Mouse (Mus musculus) lung, embryonic 16.5 days (tissue): ENCODE results near the gene Cdc34b. TPM values are rescaled to one million over a fixed set of nuclear protein-coding genes. Genes with fewer than 3 reads are reported as not detected.

ENCODE experiments used
- ATAC-seq: fragments of 200-750 bp; cut with Nextera tagmentation; 2 replicates; pipeline ENCODE4 v1.8.0; 2017; ENCODE audit warnings: low read depth, mild to moderate bottlenecking, moderate library complexity
- H3K27ac ChIP-seq: fragments of 300-500 bp; sonication (generic); 2 replicates; pipeline ENCODE4 v1.5.1; 2014; ENCODE audit warnings: mild to moderate bottlenecking, control low read depth, low read length
- H3K27me3 ChIP-seq: fragments of 300-500 bp; sonication (generic); 2 replicates; pipeline ENCODE4 v1.6.1; 2014; ENCODE audit warnings: low read depth, low read length, mixed read lengths; ENCODE audit not compliant: control insufficient read depth, insufficient read depth
- H3K36me3 ChIP-seq: fragments of 300-500 bp; sonication (generic); 2 replicates; pipeline ENCODE4 v1.6.1; 2014; ENCODE audit warnings: low read length; ENCODE audit not compliant: control insufficient read depth, insufficient read depth
- H3K4me1 ChIP-seq: fragments of 300-500 bp; sonication (generic); replicated peaks from 2 replicates; pipeline ENCODE4 v1.6.1; 2014; ENCODE audit warnings: low read length, mixed read lengths; ENCODE audit not compliant: control insufficient read depth, insufficient read depth
- H3K4me2 ChIP-seq: fragments of 300-500 bp; sonication (generic); 2 replicates; pipeline ENCODE4 v1.6.1; 2014; ENCODE audit warnings: low read depth, low read length, control low read depth
- H3K4me3 ChIP-seq: fragments of 300-500 bp; sonication (generic); 2 replicates; pipeline ENCODE4 v1.5.1; 2014; ENCODE audit warnings: mild to moderate bottlenecking, low read length, control low read depth
- H3K9ac ChIP-seq: fragments of 300-500 bp; sonication (generic); 2 replicates; pipeline ENCODE4 v1.6.1; 2014; ENCODE audit warnings: low read length, control low read depth
- H3K9me3 ChIP-seq: fragments of 300-500 bp; sonication (generic); 2 replicates; pipeline ENCODE4 v1.6.1; 2016; ENCODE audit warnings: low read length; ENCODE audit not compliant: control insufficient read depth
- WGBS: fragments of 180-500 bp; shearing (Covaris S2); extraction: QIAGEN DNeasy Blood & Tissue Kit; methylation state at CpG from one replicate; pipeline ENCODE4 v1.1.7; 2014; 5-methylcytosine and 5-hydroxymethylcytosine counted together
- polyA plus RNA-seq: library from polyadenylated mRNA; unstranded; fragments of >200 nt; fragmentation: Nextera tagmentation; extraction: Ambion mirVana; gene quantifications from 2 replicates; pipeline ENCODE4 v1.2.1, GENCODE M21; 2015

Gene Cdc34b
- polyA plus RNA-seq, 1 experiment from 2014 or later, result 0.46 TPM

GRCm38 (mm10) chr11:94762281-94762680, 20.7 kb downstream of the Cdc34b start:
- no peak overlapping the region for H3K27ac ChIP-seq
- 75% methylated on average over 1 of the region's 1 CpGs for WGBS
- H3K4me2 ChIP-seq, result no peak overlapping the region
- no peaks in the 10 kb centered on the region for H3K9me3 ChIP-seq
- ATAC-seq, result no peak
- no peaks in the 10 kb centered on the region for H3K27me3 ChIP-seq
- H3K36me3 ChIP-seq, result no peaks in the 10 kb centered on the region
- H3K4me3 ChIP-seq, result no peak overlapping the region
- no peak overlapping the region for H3K9ac ChIP-seq
- H3K4me1 ChIP-seq, result no peaks in the 10 kb centered on the region

GRCm38 (mm10) chr11:94762775-94763174, 21.2 kb downstream of the Cdc34b start:
- 30% methylated on average over 6 of the region's 6 CpGs for WGBS
- Histone ChIP-seq H3K9me3 (no peaks in the 10 kb centered on the region), H3K9ac (no peak overlapping the region), H3K4me3 (no peak overlapping the region), H3K27ac (no peak overlapping the region), H3K27me3 (no peaks in the 10 kb centered on the region), H3K4me1 (no peaks in the 10 kb centered on the region), H3K4me2 (no peak overlapping the region), H3K36me3 (no peaks in the 10 kb centered on the region)
- no peak for ATAC-seq

- Histone ChIP-seq H3K27ac (no peak overlapping the region), H3K9me3 (no peaks in the 10 kb centered on the region), H3K27me3 (no peaks in the 10 kb centered on the region), H3K4me1 (no peaks in the 10 kb centered on the region), H3K9ac (no peak overlapping the region), H3K4me2 (no peak overlapping the region), H3K4me3 (no peak overlapping the region), H3K36me3 (no peaks in the 10 kb centered on the region)
- no peak for ATAC-seq
- 98% methylated on average over 2 of the region's 2 CpGs for WGBS
Measured at GRCm38 (mm10) chr11:94767241-94767640, 25.7 kb downstream of the Cdc34b start.

- Histone ChIP-seq H3K4me3 (no peak overlapping the region), H3K27ac (no peak overlapping the region), H3K27me3 (no peaks in the 10 kb centered on the region), H3K9ac (no peak overlapping the region), H3K9me3 (no peaks in the 10 kb centered on the region), H3K4me2 (no peak overlapping the region), H3K36me3 (no peaks in the 10 kb centered on the region), H3K4me1 (no peaks in the 10 kb centered on the region)
- ATAC-seq, result no peak
- 50% methylated on average over 3 of the region's 3 CpGs for WGBS
Measured at GRCm38 (mm10) chr11:94772363-94773055, 30.9 kb downstream of the Cdc34b start.

- WGBS, result 76% methylated on average over 1 of the region's 1 CpGs
- no peak overlapping the region for H3K27ac ChIP-seq
- H3K4me3 ChIP-seq, result no peak overlapping the region
- H3K4me1 ChIP-seq, result no peaks in the 10 kb centered on the region
- no peak overlapping the region for H3K9ac ChIP-seq
- no peak for ATAC-seq
- no peaks in the 10 kb centered on the region for H3K36me3 ChIP-seq
- H3K4me2 ChIP-seq, result no peak overlapping the region
- no peaks in the 10 kb centered on the region for H3K9me3 ChIP-seq
- no peaks in the 10 kb centered on the region for H3K27me3 ChIP-seq
Measured at GRCm38 (mm10) chr11:94773851-94774250, 32.3 kb downstream of the Cdc34b start.

- no peak overlapping the region for H3K9ac ChIP-seq
- H3K36me3 ChIP-seq, result no peaks in the 10 kb centered on the region
- no peak overlapping the region for H3K27ac ChIP-seq
- H3K4me1 ChIP-seq, result no peaks in the 10 kb centered on the region
- H3K27me3 ChIP-seq, result no peaks in the 10 kb centered on the region
- no peak overlapping the region for H3K4me2 ChIP-seq
- WGBS, result 83% methylated on average over 5 of the region's 5 CpGs
- H3K9me3 ChIP-seq, result no peaks in the 10 kb centered on the region
- no peak for ATAC-seq
- no peak overlapping the region for H3K4me3 ChIP-seq
Measured at GRCm38 (mm10) chr11:94774887-94775497, 33.4 kb downstream of the Cdc34b start.

- Histone ChIP-seq H3K27me3 (no peaks in the 10 kb centered on the region), H3K4me1 (no peaks in the 10 kb centered on the region), H3K9me3 (no peaks in the 10 kb centered on the region), H3K4me2 (no peak within 1 kb of the TSS), H3K36me3 (no peaks in the 10 kb centered on the region), H3K9ac (no peak within 1 kb of the TSS), H3K4me3 (no peak within 1 kb of the TSS), H3K27ac (no peak within 1 kb of the TSS)
- ATAC-seq, result no peak
Measured at GRCm38 (mm10) chr11:94782603-94783002, 41.0 kb downstream of the Cdc34b start, which contains the start of gene Tmem92. TSS of gene Tmem92 (minus strand) at chr11:94782703.

GRCm38 (mm10) chr11:94785247-94785646, 43.7 kb downstream of the Cdc34b start:
- 3% methylated on average over 2 of the region's 2 CpGs for WGBS
- Histone ChIP-seq H3K4me1 (no peaks in the 10 kb centered on the region), H3K27me3 (no peaks in the 10 kb centered on the region), H3K4me2 (no peak overlapping the region), H3K9me3 (no peaks in the 10 kb centered on the region), H3K27ac (no peak overlapping the region), H3K4me3 (no peak overlapping the region), H3K9ac (no peak overlapping the region), H3K36me3 (no peaks in the 10 kb centered on the region)
- peak; percentile 43; the same call in 1 of the 2 replicates for ATAC-seq

- no peaks in the 10 kb centered on the region for H3K36me3 ChIP-seq
- no peaks in the 10 kb centered on the region for H3K9me3 ChIP-seq
- H3K4me3 ChIP-seq, result no peak overlapping the region
- H3K4me1 ChIP-seq, result no peaks in the 10 kb centered on the region
- no peak overlapping the region for H3K27ac ChIP-seq
- H3K27me3 ChIP-seq, result no peaks in the 10 kb centered on the region
- no peak for ATAC-seq
- H3K9ac ChIP-seq, result no peak overlapping the region
- no peak overlapping the region for H3K4me2 ChIP-seq
Measured at GRCm38 (mm10) chr11:94791700-94792099, 50.1 kb downstream of the Cdc34b start.
